Mouse (Mus musculus) heart, postnatal 4 days (tissue): ENCODE results near the gene Rnf126. TPM values are rescaled to one million over a fixed set of nuclear protein-coding genes. Genes with fewer than 3 reads are reported as not detected.

ENCODE experiments used
- DNase-seq: peaks from one replicate; pipeline ENCODE4 v3.0.0; 2021
- total RNA-seq, 2 experiments: library from RNA; stranded (reverse); gene quantifications; 2 replicates each; pipeline ENCODE4 v1.2.3; 2021

The Rnf126 gene
- total RNA-seq, 2 experiments from 2014 or later, result 40.3 to 45.9 TPM

- no peak for DNase-seq
These were observed 25.7 kb upstream of the Rnf126 start for GRCm38 (mm10) chr10:79792339-79793040.

GRCm38 (mm10) chr10:79790861-79791260, 24.1 kb upstream of the Rnf126 start, which contains the start of gene Prss57:
Gene Prss57 (minus strand): TSS chr10:79790961.
- DNase-seq, result no peak

GRCm38 (mm10) chr10:79789581-79789980, 22.8 kb upstream of the Rnf126 start:
- no peak for DNase-seq

- DNase-seq, result peak; percentile 88
These were observed 21.8 kb upstream of the Rnf126 start for GRCm38 (mm10) chr10:79788386-79789158.

GRCm38 (mm10) chr10:79783920-79784800, 17.4 kb upstream of the Rnf126 start:
- peak; percentile 53 for DNase-seq

GRCm38 (mm10) chr10:79783050-79783449, 16.3 kb upstream of the Rnf126 start:
- DNase-seq, result no peak

GRCm38 (mm10) chr10:79781956-79782355, 15.2 kb upstream of the Rnf126 start:
- DNase-seq, result no peak

- no peak for DNase-seq
These were observed 14.4 kb upstream of the Rnf126 start for GRCm38 (mm10) chr10:79781139-79781538.

GRCm38 (mm10) chr10:79780664-79781015, 13.9 kb upstream of the Rnf126 start:
- DNase-seq, result peak; percentile 46

GRCm38 (mm10) chr10:79779784-79780663, 13.3 kb upstream of the Rnf126 start:
- DNase-seq, result peak; percentile 97

GRCm38 (mm10) chr10:79779193-79779592, 12.4 kb upstream of the Rnf126 start:
- DNase-seq, result no peak

GRCm38 (mm10) chr10:79778006-79778405, 11.3 kb upstream of the Rnf126 start:
- peak; percentile 84 for DNase-seq

GRCm38 (mm10) chr10:79777103-79777531, 10.4 kb upstream of the Rnf126 start, which contains the start of gene Fstl3:
Gene Fstl3 (plus strand): TSS chr10:79777272.
- DNase-seq, result peak; percentile 54

GRCm38 (mm10) chr10:79774486-79775279, 7.9 kb upstream of the Rnf126 start:
- DNase-seq, result no peak

GRCm38 (mm10) chr10:79773208-79773607, 6.5 kb upstream of the Rnf126 start:
- DNase-seq, result no peak

- no peak for DNase-seq
These were observed 5.6 kb upstream of the Rnf126 start for GRCm38 (mm10) chr10:79772320-79772719.

GRCm38 (mm10) chr10:79769329-79769728, 2.6 kb upstream of the Rnf126 start:
- DNase-seq, result no peak

GRCm38 (mm10) chr10:79768400-79768799, 1.6 kb upstream of the Rnf126 start:
- peak; percentile 82 for DNase-seq

GRCm38 (mm10) chr10:79767372-79768244, 856 bp upstream of the Rnf126 start:
- DNase-seq, result peak; percentile 94
